ENCODE assay signal across 25 mouse cellular contexts in genomic region chr14:31105156-31105555, GRCm38 (mm10). TPM values are rescaled to one million over a fixed set of nuclear protein-coding genes. Genes with fewer than 3 reads are reported as not detected.
"Had no signal": no experiment of that assay in that cellular context is flagged by ENCODE, and none has a peak within 500 bp of the region (broad histone marks: within the 10 kb centered on the region; RNA-seq: fewer than 3 reads in every experiment).

No protein-coding gene starts in this region.

- DNase-seq: gastrocnemius, adult 2 months; gastrocnemius, postnatal 10 days; gastrocnemius, postnatal 25 days; heart, adult 18-20 months; heart, postnatal 10 days; heart, postnatal 4 days; kidney, adult 18-20 months; kidney, adult 8-10 months; kidney, postnatal 10 days; kidney, postnatal 25 days; kidney, postnatal 4 days; layer of hippocampus, adult 9-11 months; layer of hippocampus, postnatal 36 days; left cerebral cortex, postnatal 4 days had no signal

- H3K4me1 ChIP-seq: heart, embryonic 10.5 days; hindbrain, embryonic 10.5 days; hindbrain, embryonic 12.5 days; intestine, embryonic 15.5 days; limb, embryonic 13.5 days; limb, embryonic 15.5 days had no signal

- H3K27ac ChIP-seq: gastrocnemius, adult 2 months; heart, embryonic 10.5 days; hindbrain, embryonic 10.5 days; hindbrain, embryonic 12.5 days; hindbrain, embryonic 14.5 days; intestine, embryonic 15.5 days; limb, embryonic 13.5 days; limb, embryonic 15.5 days had no signal

- H3K4me2 ChIP-seq: heart, embryonic 12.5 days; hindbrain, embryonic 12.5 days; hindbrain, embryonic 14.5 days; intestine, embryonic 15.5 days; limb, embryonic 13.5 days; limb, embryonic 15.5 days had no signal

- H3K27me3 ChIP-seq: heart, embryonic 12.5 days; hindbrain, embryonic 12.5 days; intestine, embryonic 15.5 days; limb, embryonic 13.5 days; limb, embryonic 15.5 days had no signal

- H3K9ac ChIP-seq: heart, embryonic 12.5 days; hindbrain, embryonic 12.5 days; hindbrain, embryonic 14.5 days; intestine, embryonic 15.5 days; limb, embryonic 13.5 days; limb, embryonic 15.5 days had no signal

- H3K9me3 ChIP-seq: heart, embryonic 10.5 days; heart, embryonic 12.5 days; hindbrain, embryonic 10.5 days; hindbrain, embryonic 12.5 days; intestine, embryonic 15.5 days; limb, embryonic 13.5 days; limb, embryonic 15.5 days had no signal

- ATAC-seq: hindbrain, embryonic 16.5 days; inflammation-experienced regulatory T-cells, adult 6 months; intestine, embryonic 15.5 days; intestine, postnatal 0 days had no signal

- H3K4me3 ChIP-seq: gastrocnemius, adult 2 months; heart, embryonic 10.5 days; heart, embryonic 12.5 days; hindbrain, embryonic 10.5 days; hindbrain, embryonic 12.5 days; intestine, embryonic 15.5 days; limb, embryonic 13.5 days; limb, embryonic 15.5 days had no signal

RNA-seq across cellular contexts. Expression of gene Nt5dc2, which starts 25.7 kb away (rescaled TPM):
- polyA plus RNA-seq: inflammation-experienced regulatory T-cells, adult 6 months had no signal
